Mouse (Mus musculus) fat pad, adult 2 months (tissue): ENCODE results near the gene Cmah.

ENCODE experiments used
- DNase-seq: peaks from one replicate; pipeline ENCODE4 v3.0.0-alpha.2; 2011; ENCODE audit warnings: low read depth, low spot score; ENCODE audit errors: extremely low read depth

Cmah gene

GRCm38 (mm10) chr13:24508917-24509316, 181.7 kb downstream of the Cmah start:
- DNase-seq = no peak

DNA sequence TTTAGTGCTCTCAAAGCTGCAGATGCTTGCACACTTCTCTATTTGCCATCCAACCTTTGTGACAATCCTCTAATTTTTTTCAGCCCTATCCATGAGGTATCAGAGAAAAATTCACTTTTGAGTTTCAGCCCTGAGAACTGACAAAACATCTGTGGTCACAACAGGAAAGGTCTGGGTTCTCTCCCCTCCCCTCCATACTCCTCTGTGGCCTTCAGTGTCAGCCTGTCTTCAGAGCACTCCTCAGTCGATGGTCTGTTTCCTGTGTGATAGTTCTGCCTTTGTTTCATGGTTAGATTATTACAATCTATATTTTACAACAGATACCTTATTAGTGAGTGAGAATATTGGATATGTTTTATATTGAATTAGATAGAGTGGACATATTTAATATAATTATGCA, 184.2 kb downstream of the Cmah start:
- DNase-seq = no peak

DNA sequence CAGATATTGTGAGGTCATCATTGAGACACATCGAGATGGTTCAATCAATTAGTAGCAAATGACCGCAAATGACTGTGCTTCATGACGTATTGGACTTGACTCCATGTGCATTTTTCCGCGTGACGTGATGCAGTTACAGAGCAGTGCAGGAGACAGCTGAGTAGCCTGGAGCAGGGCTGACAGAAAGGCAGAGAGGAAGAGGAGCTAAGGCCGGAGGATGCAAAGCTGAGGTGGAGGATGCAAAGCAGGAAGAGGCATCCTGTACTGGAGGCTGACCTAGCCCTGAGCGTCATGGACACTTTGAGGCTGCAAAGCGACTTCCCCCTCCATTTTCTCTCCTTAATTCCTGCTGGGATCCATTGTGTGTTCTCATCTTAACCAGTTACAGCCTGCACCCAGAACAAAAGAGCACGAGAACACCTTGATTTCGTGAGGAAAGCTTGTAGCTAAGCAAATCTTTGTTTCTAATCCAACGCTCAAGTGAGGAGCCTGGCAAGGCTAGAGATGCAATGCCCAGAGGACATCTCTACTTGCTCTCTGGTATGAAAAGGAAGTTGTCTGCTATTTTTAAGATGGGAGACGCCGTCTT, 184.8 kb downstream of the Cmah start:
- DNase-seq = no peak

DNA sequence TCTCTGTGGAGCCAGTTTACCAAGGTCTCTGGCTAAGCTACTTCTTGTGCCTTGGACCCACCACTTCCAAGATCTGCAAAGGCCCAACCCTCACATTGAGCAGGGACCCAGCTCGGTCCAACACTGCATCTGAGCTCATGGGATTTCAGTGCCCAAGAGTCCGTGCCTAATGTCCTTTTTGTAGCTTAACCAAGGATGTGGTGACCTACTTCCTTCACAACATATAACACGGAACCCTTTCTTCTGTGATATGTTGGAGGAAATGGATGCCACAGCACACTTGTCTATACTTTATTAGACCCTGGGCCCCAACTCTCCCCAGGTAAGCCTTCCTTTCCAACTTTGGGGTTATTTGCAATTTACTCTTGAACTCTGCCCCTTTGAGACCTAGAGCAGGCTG, 186.5 kb downstream of the Cmah start:
- DNase-seq = no peak

DNA sequence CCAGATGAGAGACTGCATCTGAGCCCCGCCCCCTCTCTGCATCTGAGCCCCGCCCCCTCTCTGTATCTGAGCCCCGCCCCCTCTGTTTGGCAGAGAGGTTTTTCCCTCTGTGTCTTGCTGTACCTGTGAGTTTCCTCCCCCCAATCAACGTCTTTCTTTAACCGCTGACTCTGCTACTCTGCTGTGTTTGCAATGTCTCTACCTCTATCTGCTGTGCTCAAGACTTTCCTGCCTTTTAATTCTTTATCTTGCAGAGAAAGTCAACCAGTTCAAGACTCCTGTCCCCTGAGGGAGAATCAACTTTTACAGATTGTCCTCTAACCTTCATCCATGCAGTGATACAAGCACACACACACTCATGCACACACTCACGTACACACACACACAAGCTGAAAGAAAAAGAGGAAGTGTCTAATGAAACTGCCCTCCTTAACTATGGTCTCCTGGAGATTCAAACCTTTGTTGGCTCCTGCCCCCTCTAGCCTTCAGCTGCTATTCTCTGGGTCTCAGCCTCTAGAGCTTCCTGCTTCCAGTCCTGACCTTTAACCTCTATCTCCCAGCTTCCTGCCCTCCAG, 188.0 kb downstream of the Cmah start:
- DNase-seq = no peak

- DNase-seq = no peak
Observed at GRCm38 (mm10) chr13:24517757-24518156, 190.6 kb downstream of the Cmah start.

DNA sequence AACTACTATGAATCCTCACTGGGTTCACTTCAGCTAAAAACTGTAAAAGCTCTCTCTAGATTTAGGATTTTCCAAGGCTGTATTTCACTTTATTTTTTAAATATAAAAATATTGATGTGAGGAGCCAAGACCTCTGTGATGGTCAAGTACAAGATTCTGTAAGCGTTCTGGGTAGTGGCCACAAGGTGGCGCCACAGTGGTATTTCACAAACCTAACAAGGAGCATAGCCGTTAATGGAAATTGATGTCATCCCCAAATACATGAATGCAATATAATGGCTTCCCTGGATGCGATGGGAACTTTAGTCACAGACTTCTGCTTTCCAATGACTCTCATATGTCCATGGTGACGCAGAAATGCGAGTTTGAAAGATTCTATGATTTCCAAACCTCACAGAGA, 191.7 kb downstream of the Cmah start:
- no peak for DNase-seq

DNA sequence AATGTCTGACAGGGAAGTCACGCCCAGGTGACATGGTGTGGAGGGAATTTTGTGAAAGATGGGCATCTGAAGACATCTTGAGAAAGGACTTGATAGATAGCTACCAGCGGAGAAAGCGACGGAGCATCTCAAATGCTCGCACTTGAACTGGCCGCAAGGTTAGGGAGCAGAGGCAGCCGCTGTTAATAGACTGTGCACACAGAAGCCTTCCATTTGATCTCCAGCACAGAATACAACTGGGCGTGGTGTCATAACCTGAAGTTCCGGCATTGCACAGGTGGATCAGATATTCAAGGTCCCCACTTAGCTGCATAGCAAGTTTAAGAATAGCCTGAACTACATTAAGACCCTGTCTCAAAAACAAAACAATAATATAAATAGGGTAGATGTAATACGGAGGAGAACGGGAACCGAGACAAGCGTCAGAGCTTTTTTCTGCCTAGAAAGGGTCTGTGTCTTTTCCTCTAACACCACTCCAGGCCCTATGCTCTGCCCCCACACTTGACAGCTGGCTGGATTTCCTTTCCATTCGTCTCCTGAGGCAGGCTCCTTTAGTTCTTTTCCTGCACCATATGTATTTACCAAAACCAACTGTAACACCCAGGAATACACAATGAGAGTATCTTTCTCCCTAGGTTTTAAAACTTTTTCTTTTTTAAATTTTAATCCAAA, 192.9 kb downstream of the Cmah start:
- DNase-seq = no peak

GRCm38 (mm10) chr13:24520796-24521195, 193.6 kb downstream of the Cmah start:
- DNase-seq = no peak

- peak; percentile 30 for DNase-seq
Observed at GRCm38 (mm10) chr13:24521446-24522342, 194.5 kb downstream of the Cmah start.

GRCm38 (mm10) chr13:24522343-24522837, 195.2 kb downstream of the Cmah start:
- no peak for DNase-seq

DNA sequence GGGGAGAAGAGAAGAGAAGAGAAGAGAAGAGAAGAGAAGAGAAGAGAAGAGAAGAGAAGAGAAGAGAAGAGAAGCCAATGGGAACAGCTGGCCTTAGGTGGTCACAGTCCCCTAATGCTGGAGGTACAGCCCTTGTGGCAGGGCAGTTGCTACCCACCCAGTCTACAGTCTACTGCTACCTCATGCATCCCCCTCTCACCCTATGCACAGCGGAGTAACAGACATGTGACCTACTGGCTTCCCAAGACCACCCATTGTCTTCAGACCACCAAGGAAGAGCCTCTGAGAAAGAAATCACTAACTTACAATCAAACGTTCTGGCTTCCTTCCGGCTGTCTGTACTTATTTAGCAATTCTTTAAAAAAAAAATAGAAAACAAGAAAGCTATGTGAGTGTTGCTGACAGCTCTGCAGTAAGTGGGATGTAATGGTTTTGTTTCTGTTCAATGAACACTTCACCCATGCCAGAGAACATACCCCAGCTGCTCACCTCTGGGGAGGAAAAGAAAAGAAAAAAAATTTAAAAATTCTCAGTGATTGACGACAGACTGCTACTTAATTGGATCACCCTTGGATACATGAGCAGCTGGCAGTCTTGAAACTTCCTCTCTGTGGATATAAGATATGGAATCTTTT, 196.5 kb downstream of the Cmah start:
- no peak for DNase-seq

- no peak for DNase-seq
Observed at GRCm38 (mm10) chr13:24524468-24524867, 197.3 kb downstream of the Cmah start.

- no peak for DNase-seq
Observed at GRCm38 (mm10) chr13:24525551-24525950, 198.3 kb downstream of the Cmah start.

DNA sequence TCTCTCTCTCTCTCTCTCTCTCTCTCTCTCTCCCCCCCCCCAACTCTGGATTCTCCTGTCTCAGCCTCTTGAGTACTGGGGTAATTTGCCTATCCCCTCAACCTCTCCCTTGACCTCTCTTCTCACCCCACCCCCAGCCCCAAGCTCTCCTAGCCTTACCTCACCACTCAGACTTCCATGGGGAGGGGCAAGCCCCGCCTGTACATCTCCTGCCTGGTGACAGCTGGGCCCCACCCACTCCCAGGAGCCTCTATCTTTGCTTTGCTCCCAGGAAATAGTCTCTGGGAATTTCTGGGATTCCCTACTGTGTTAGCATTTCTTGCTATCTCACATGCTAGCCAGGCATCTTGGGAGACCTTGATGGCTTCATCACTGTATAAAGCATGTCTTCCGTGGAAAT, 199.7 kb downstream of the Cmah start:
- no peak for DNase-seq
